ENCODE assay signal across 12 mouse cellular contexts in genomic region chr19:17263181-17263580, GRCm38 (mm10).
"Had no signal": no experiment of that assay in that cellular context is flagged by ENCODE, and none has a peak within 500 bp of the region (broad histone marks: within the 10 kb centered on the region; RNA-seq: fewer than 3 reads in every experiment).

No protein-coding gene starts in this region.

- ATAC-seq: intestine, postnatal 0 days had no signal

- H3K27me3 ChIP-seq: kidney, embryonic 15.5 days; limb, embryonic 13.5 days; liver, embryonic 13.5 days; stomach, embryonic 15.5 days had no signal

- H3K27ac ChIP-seq: kidney, embryonic 15.5 days; limb, embryonic 10.5 days; limb, embryonic 13.5 days; liver, embryonic 13.5 days; stomach, embryonic 15.5 days had no signal

- H3K36me3 ChIP-seq: kidney, embryonic 15.5 days; limb, embryonic 10.5 days; limb, embryonic 13.5 days; liver, embryonic 13.5 days; stomach, embryonic 15.5 days had no signal

- H3K4me3 ChIP-seq: kidney, embryonic 15.5 days; limb, embryonic 10.5 days; limb, embryonic 13.5 days; liver, embryonic 13.5 days; stomach, embryonic 15.5 days had no signal

- DNase-seq: lung, adult 2 months; lung, postnatal 4 days; midbrain, embryonic 14.5 days; right cerebral cortex, postnatal 14 days; right cerebral cortex, postnatal 4 days; thymus, postnatal 25 days had no signal
